ENCODE assay signal across 8 mouse cellular contexts in the genomic region with DNA sequence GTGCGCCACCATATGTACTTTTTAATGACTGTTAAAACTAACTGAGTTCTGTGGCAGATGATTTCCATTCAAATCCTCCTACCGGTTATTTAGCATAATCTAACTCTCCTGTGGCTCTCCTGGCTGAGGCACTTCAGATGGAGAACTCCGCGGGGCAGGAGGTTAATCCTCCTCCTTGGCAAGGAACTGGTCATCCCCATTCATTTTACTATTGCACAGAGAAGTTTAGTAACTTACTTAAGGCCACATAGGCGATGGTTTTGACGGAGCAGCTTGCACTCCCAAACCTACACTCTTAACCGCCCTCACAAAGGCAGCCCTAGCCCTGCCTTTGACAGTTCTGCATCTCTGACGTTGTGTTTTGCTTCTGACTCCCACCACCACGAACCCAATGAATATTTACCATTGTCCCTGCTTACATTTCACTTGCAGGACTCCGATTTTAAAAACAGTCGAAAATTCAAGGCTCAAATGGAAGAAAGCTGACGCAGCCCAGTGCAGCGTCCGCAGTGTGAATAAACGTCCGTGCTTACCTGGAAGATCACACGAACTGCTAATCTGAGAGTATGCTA. TPM values are rescaled to one million over a fixed set of nuclear protein-coding genes. Genes with fewer than 3 reads are reported as not detected.
DNase-seq lines count a peak whose midpoint lies in the region; ATAC-seq and TF ChIP-seq lines count a peak whose summit lies in the region.

No protein-coding gene starts in this region.

- peak overlapping the region; percentile 93 for H3K27ac ChIP-seq in left cerebral cortex, adult 2 months
- peak overlapping the region; percentile 71 for H3K27ac ChIP-seq in embryonic facial prominence, embryonic 13.5 days
- H3K27ac ChIP-seq in hindbrain, embryonic 15.5 days (replicated peaks), result peak overlapping the region; percentile 78
- peak overlapping the region; percentile 80 for H3K27ac ChIP-seq in midbrain, embryonic 16.5 days (ENCODE audit: low read length)

- WGBS in embryonic facial prominence, embryonic 13.5 days, result 4% methylated on average over 17 of the region's 17 CpGs
- WGBS in hindbrain, embryonic 15.5 days, result 7% methylated on average over 17 of the region's 17 CpGs
- WGBS in midbrain, embryonic 16.5 days, result 3% methylated on average over 17 of the region's 17 CpGs

- peaks cover 29% of the 10 kb centered on the region for H3K4me1 ChIP-seq in embryonic facial prominence, embryonic 13.5 days
- peaks cover 25% of the 10 kb centered on the region for H3K4me1 ChIP-seq in hindbrain, embryonic 15.5 days (replicated peaks)
- H3K4me1 ChIP-seq in midbrain, embryonic 16.5 days (ENCODE audit: control insufficient read depth, insufficient read depth, low read length), result peaks cover 10% of the 10 kb centered on the region

- intact Hi-C loops in left cerebral cortex, adult 2 months (cut with DNase I), result loop anchor here (1.0 to 2.0 kb wide), 2 partner anchors 232 to 277 kb away; no protein-coding TSS in a partner anchor

- H3K9ac ChIP-seq in embryonic facial prominence, embryonic 13.5 days, result peak overlapping the region; percentile 66
- peak overlapping the region; percentile 56 for H3K9ac ChIP-seq in hindbrain, embryonic 15.5 days
- H3K9ac ChIP-seq in midbrain, embryonic 16.5 days (ENCODE audit: low read depth, low read length), result peak overlapping the region; percentile 71

- no peak for ATAC-seq in embryonic facial prominence, embryonic 13.5 days (ENCODE audit: insufficient number of reproducible peaks, insufficient read depth, low FRiP score, low TSS enrichment, low read depth)
- no peak for ATAC-seq in hindbrain, embryonic 15.5 days (ENCODE audit: low FRiP score, low read depth)
- ATAC-seq in midbrain, embryonic 16.5 days, result no peak

- H3K27me3 ChIP-seq in embryonic facial prominence, embryonic 13.5 days, result peaks cover 12% of the 10 kb centered on the region
- H3K27me3 ChIP-seq in hindbrain, embryonic 15.5 days, result no peaks in the 10 kb centered on the region
- no peaks in the 10 kb centered on the region for H3K27me3 ChIP-seq in midbrain, embryonic 16.5 days (ENCODE audit: control insufficient read depth, insufficient read depth, low read depth, low read length)

- no peak for DNase-seq in left cerebral cortex, adult 2 months (ENCODE audit: extremely low spot score in 1 of 2, low spot score in 2 of 2)
- no peak for DNase-seq in left cerebral cortex, adult 8-10 months (ENCODE audit: low spot score in 2 of 2)
- DNase-seq in adrenal gland, postnatal 4 days (ENCODE audit: low spot score in 2 of 2), result no peak
- DNase-seq in frontal cortex, postnatal 10 days (ENCODE audit: low spot score in 2 of 2), result no peak
- DNase-seq in right cerebral cortex, postnatal 14 days, result no peak

- no peak for TF ChIP-seq CTCF in left cerebral cortex, adult 2 months (IDR thresholded peaks at IDR 0.05)

- no peaks in the 10 kb centered on the region for H3K36me3 ChIP-seq in embryonic facial prominence, embryonic 13.5 days
- no peaks in the 10 kb centered on the region for H3K36me3 ChIP-seq in hindbrain, embryonic 15.5 days
- H3K36me3 ChIP-seq in midbrain, embryonic 16.5 days (ENCODE audit: control insufficient read depth, insufficient read depth, low read length), result no peaks in the 10 kb centered on the region

- H3K4me2 ChIP-seq in embryonic facial prominence, embryonic 13.5 days, result peak overlapping the region; percentile 87
- peak overlapping the region; percentile 90 for H3K4me2 ChIP-seq in hindbrain, embryonic 15.5 days
- peak overlapping the region; percentile 89 for H3K4me2 ChIP-seq in midbrain, embryonic 16.5 days (ENCODE audit: low read length)

- no peaks in the 10 kb centered on the region for H3K9me3 ChIP-seq in embryonic facial prominence, embryonic 13.5 days
- no peaks in the 10 kb centered on the region for H3K9me3 ChIP-seq in hindbrain, embryonic 15.5 days
- no peaks in the 10 kb centered on the region for H3K9me3 ChIP-seq in midbrain, embryonic 16.5 days (replicated peaks; ENCODE audit: control insufficient read depth, low read length, poor library complexity, severe bottlenecking)

- H3K4me3 ChIP-seq in left cerebral cortex, adult 2 months, result peak overlapping the region; percentile 54
- H3K4me3 ChIP-seq in embryonic facial prominence, embryonic 13.5 days, result peak overlapping the region; percentile 47
- H3K4me3 ChIP-seq in hindbrain, embryonic 15.5 days, result peak overlapping the region; percentile 48
- H3K4me3 ChIP-seq in midbrain, embryonic 16.5 days (ENCODE audit: low read depth, low read length), result peak overlapping the region; percentile 49

RNA-seq across cellular contexts. Expression of a gene that starts 3.8 kb away (rescaled TPM):
- total RNA-seq in left cerebral cortex, adult 2 months (2021), result 100 to 1,000 TPM; 170 to 178 TPM
- 100 to 1,000 TPM; 186 to 203 (median 195) TPM for total RNA-seq in left cerebral cortex, adult 8-10 months (2022)
- polyA plus RNA-seq in embryonic facial prominence, embryonic 13.5 days (2015; fragmentation: Nextera tagmentation; extraction: Ambion mirVana), result 393 and 412 TPM in 2 replicates
- polyA plus RNA-seq in hindbrain, embryonic 15.5 days (2015; fragmentation: Nextera tagmentation; extraction: Ambion mirVana), result 480 TPM in 2 replicates
- polyA plus RNA-seq in midbrain, embryonic 16.5 days (2015; fragmentation: Nextera tagmentation; extraction: Ambion mirVana), result 446 and 455 TPM in 2 replicates
- 100 to 1,000 TPM; 271 to 305 TPM for total RNA-seq in adrenal gland, postnatal 4 days (2021)

RNA-seq across cellular contexts. Expression of a gene that starts 29.5 kb away (rescaled TPM):
- 100 to 1,000 TPM; 150 to 155 TPM for total RNA-seq in left cerebral cortex, adult 2 months (2021)
- 100 to 1,000 TPM; 141 to 156 (median 150) TPM for total RNA-seq in left cerebral cortex, adult 8-10 months (2022)
- 38.9 and 40.2 TPM in 2 replicates for polyA plus RNA-seq in embryonic facial prominence, embryonic 13.5 days (2015; fragmentation: Nextera tagmentation; extraction: Ambion mirVana)
- 181 and 193 TPM in 2 replicates for polyA plus RNA-seq in hindbrain, embryonic 15.5 days (2015; fragmentation: Nextera tagmentation; extraction: Ambion mirVana)
- 174 and 190 TPM in 2 replicates for polyA plus RNA-seq in midbrain, embryonic 16.5 days (2015; fragmentation: Nextera tagmentation; extraction: Ambion mirVana)
- total RNA-seq in adrenal gland, postnatal 4 days (2021), result 10 to 100 TPM; 58.8 to 63.5 TPM

RNA-seq across cellular contexts. Expression of a gene that starts 51.1 kb away (rescaled TPM):
- total RNA-seq in left cerebral cortex, adult 2 months (2021), result 10 to 100 TPM; 10.2 to 11.6 TPM
- total RNA-seq in left cerebral cortex, adult 8-10 months (2022), result 10 to 100 TPM; 18.8 to 23.9 (median 23.5) TPM
- 1.8 and 2.3 TPM in 2 replicates for polyA plus RNA-seq in embryonic facial prominence, embryonic 13.5 days (2015; fragmentation: Nextera tagmentation; extraction: Ambion mirVana)
- polyA plus RNA-seq in hindbrain, embryonic 15.5 days (2015; fragmentation: Nextera tagmentation; extraction: Ambion mirVana), result 1.2 and 2.2 TPM in 2 replicates
- 2.4 and 2.8 TPM in 2 replicates for polyA plus RNA-seq in midbrain, embryonic 16.5 days (2015; fragmentation: Nextera tagmentation; extraction: Ambion mirVana)
- 1 to 10 TPM; 6.7 to 9.5 TPM for total RNA-seq in adrenal gland, postnatal 4 days (2021)

RNA-seq across cellular contexts. Expression of a gene that starts 53.0 kb away (rescaled TPM):
- 1 to 10 TPM; 4.8 to 4.9 TPM for total RNA-seq in left cerebral cortex, adult 2 months (2021)
- total RNA-seq in left cerebral cortex, adult 8-10 months (2022), result 1 to 10 TPM; 1.8 to 5.2 (median 3.3) TPM
- polyA plus RNA-seq in embryonic facial prominence, embryonic 13.5 days (2015; fragmentation: Nextera tagmentation; extraction: Ambion mirVana), result 771 and 792 TPM in 2 replicates
- polyA plus RNA-seq in hindbrain, embryonic 15.5 days (2015; fragmentation: Nextera tagmentation; extraction: Ambion mirVana), result 161 and 173 TPM in 2 replicates
- 121 and 141 TPM in 2 replicates for polyA plus RNA-seq in midbrain, embryonic 16.5 days (2015; fragmentation: Nextera tagmentation; extraction: Ambion mirVana)
- total RNA-seq in adrenal gland, postnatal 4 days (2021), result 100 to 1,000 TPM in 1 of 2 experiments, 10 to 100 TPM in 1; 98.0 to 106 TPM
